Mouse (Mus musculus) thymus, adult 2 months (tissue): ENCODE measurements around the gene Il16. TPM values are rescaled to one million over a fixed set of nuclear protein-coding genes. Genes with fewer than 3 reads are reported as not detected.
A peak's percentile ranks its signal among the peaks of the same experiment; 100 is the strongest.

ENCODE experiments used
- DNase-seq: peaks from one replicate; pipeline ENCODE4 v3.0.0; 2021
- H3K27ac ChIP-seq: fragments of 200-500 bp; 2 replicates; pipeline ENCODE4 v1.5.1; 2012; ENCODE audit warnings: low read length, control low read depth; ENCODE audit not compliant: control insufficient read depth, insufficient read depth
- H3K27me3 ChIP-seq: fragments of 200-500 bp; 2 replicates; pipeline ENCODE4 v1.6.1; 2012; ENCODE audit warnings: mild to moderate bottlenecking, low read length, moderate library complexity, mixed read lengths; ENCODE audit not compliant: control insufficient read depth, insufficient read depth
- H3K36me3 ChIP-seq: fragments of 200-500 bp; 2 replicates; pipeline ENCODE4 v1.6.1; 2012; ENCODE audit warnings: mild to moderate bottlenecking, low read length, moderate library complexity; ENCODE audit not compliant: control insufficient read depth, insufficient read depth
- H3K4me1 ChIP-seq: fragments of 200-500 bp; replicated peaks from 2 replicates; pipeline ENCODE4 v1.6.1; 2012; ENCODE audit warnings: low read length; ENCODE audit not compliant: control insufficient read depth, insufficient read depth
- H3K4me3 ChIP-seq: fragments of 200-500 bp; 2 replicates; pipeline ENCODE4 v1.5.1; 2012; ENCODE audit warnings: mild to moderate bottlenecking, low read length, control low read depth, moderate library complexity; ENCODE audit not compliant: control insufficient read depth, insufficient read depth
- CTCF ChIP-seq: fragments of 200-500 bp; IDR thresholded peaks from 2 replicates; pipeline ENCODE4 v1.5.1; 2012; ENCODE audit warnings: mild to moderate bottlenecking, control low read depth, low read length, moderate library complexity, borderline replicate concordance; ENCODE audit not compliant: control insufficient read depth, poor library complexity, insufficient read depth; ENCODE audit errors: extremely low read depth
- POLR2A ChIP-seq: fragments of 200-500 bp; IDR thresholded peaks from 2 replicates; pipeline ENCODE4 v1.6.1; 2012; ENCODE audit warnings: mild to moderate bottlenecking, low read length, control low read depth, moderate library complexity; ENCODE audit not compliant: control insufficient read depth, poor library complexity, insufficient read depth; ENCODE audit errors: extremely low read depth
- WGBS: fragments of 180-500 bp; shearing (Covaris S2); methylation state at CpG from one replicate; pipeline ENCODE4 v1.1.7; 2018; 5-methylcytosine and 5-hydroxymethylcytosine counted together
- polyA plus RNA-seq: library from polyadenylated mRNA; depleted of rRNA; stranded (reverse); fragments of >200 nt; gene quantifications from 2 replicates; pipeline ENCODE4 v1.2.3, GENCODE M21; 2012

Il16 gene
- polyA plus RNA-seq, 1 experiment, result 162 TPM

- no peak for TF ChIP-seq POLR2A
- no peak for TF ChIP-seq CTCF
- Histone ChIP-seq H3K27me3 (no peaks in the 10 kb centered on the region), H3K36me3 (no peaks in the 10 kb centered on the region), H3K4me1 (no peaks in the 10 kb centered on the region), H3K27ac (no peak overlapping the region), H3K4me3 (no peak overlapping the region)
- no peak for DNase-seq
- 32% methylated on average over 6 of the region's 6 CpGs for WGBS
Observed at GRCm38 (mm10) chr7:83699066-83699745, 46.3 kb downstream of the Il16 start.

GRCm38 (mm10) chr7:83695449-83696212 lies 49.9 kb downstream of the Il16 start:
- Histone ChIP-seq H3K27me3 (no peaks in the 10 kb centered on the region), H3K4me1 (no peaks in the 10 kb centered on the region), H3K27ac (no peak overlapping the region), H3K4me3 (no peak overlapping the region), H3K36me3 (no peaks in the 10 kb centered on the region)
- 35% methylated on average over 6 of the region's 6 CpGs for WGBS
- TF ChIP-seq CTCF (no peak), POLR2A (no peak)
- DNase-seq, result peak; percentile 23

DNA sequence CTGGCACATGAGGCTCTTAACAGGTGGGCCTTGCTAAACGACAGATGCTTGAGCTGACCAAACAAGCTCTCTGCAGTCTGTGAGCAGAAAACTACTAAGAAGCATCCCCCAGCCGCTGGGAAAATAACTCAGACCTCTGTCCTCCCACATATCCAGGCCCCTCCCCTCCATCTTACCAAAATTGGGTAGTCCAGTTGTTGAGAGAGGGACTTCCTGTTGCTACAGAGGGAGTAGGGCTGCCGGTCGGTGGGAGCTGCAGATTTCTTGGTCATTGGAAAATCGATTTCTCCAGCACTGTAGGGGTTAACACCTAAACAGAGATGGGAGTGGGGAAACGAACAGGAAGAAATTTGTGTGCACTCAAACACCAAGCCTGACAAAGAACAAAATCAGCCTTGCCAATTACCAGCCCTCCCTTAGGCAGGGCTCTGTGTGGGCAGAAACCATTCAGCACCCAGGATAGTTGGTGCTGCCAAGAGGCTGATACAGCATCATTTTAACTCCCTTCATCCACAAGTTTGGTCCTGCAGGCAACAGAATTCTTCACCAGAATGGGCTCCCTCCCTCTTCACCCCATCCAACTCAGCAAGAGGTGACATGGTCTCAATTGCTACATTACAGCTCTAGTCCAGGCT lies 62.8 kb downstream of the Il16 start:
- TF ChIP-seq CTCF, result no peak
- TF ChIP-seq POLR2A, result no peak
- no peak overlapping the region for H3K4me3 ChIP-seq
- H3K4me1 ChIP-seq, result no peaks in the 10 kb centered on the region
- no peaks in the 10 kb centered on the region for H3K27me3 ChIP-seq
- no peaks in the 10 kb centered on the region for H3K36me3 ChIP-seq
- WGBS, result 46% methylated on average over 6 of the region's 6 CpGs
- no peak overlapping the region for H3K27ac ChIP-seq
- DNase-seq, result no peak

DNA sequence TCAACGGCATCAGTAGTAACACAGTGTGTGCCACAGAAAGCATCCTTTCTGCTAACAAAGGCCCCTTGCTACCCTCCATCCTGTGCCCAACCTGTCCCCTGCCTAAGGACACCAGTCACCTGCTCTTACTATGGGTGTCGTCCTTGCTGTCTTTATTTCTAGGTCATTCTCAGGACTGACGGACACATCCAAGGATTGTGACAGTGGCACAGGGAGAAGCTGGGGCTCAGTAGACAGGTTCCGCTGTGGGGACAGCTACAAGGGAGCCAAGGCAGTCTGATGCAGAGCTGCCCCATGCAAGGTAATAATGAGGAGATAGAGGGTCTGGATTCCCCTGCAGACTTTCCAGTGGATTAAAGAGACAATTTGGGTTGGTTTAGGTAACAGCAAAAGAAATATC lies 67.0 kb downstream of the Il16 start:
- Histone ChIP-seq H3K36me3 (no peaks in the 10 kb centered on the region), H3K4me1 (no peaks in the 10 kb centered on the region), H3K27me3 (no peaks in the 10 kb centered on the region), H3K27ac (no peak overlapping the region), H3K4me3 (no peak overlapping the region)
- 92% methylated on average over 4 of the region's 4 CpGs for WGBS
- no peak for DNase-seq
- TF ChIP-seq POLR2A, result no peak
- TF ChIP-seq CTCF, result no peak

GRCm38 (mm10) chr7:83677296-83677695 lies 68.2 kb downstream of the Il16 start:
- H3K27me3 ChIP-seq, result no peaks in the 10 kb centered on the region
- H3K36me3 ChIP-seq, result no peaks in the 10 kb centered on the region
- WGBS, result 51% methylated on average over 3 of the region's 3 CpGs
- H3K4me1 ChIP-seq, result no peaks in the 10 kb centered on the region
- no peak overlapping the region for H3K4me3 ChIP-seq
- TF ChIP-seq POLR2A (no peak), CTCF (no peak)
- H3K27ac ChIP-seq, result no peak overlapping the region
- DNase-seq, result no peak

DNA sequence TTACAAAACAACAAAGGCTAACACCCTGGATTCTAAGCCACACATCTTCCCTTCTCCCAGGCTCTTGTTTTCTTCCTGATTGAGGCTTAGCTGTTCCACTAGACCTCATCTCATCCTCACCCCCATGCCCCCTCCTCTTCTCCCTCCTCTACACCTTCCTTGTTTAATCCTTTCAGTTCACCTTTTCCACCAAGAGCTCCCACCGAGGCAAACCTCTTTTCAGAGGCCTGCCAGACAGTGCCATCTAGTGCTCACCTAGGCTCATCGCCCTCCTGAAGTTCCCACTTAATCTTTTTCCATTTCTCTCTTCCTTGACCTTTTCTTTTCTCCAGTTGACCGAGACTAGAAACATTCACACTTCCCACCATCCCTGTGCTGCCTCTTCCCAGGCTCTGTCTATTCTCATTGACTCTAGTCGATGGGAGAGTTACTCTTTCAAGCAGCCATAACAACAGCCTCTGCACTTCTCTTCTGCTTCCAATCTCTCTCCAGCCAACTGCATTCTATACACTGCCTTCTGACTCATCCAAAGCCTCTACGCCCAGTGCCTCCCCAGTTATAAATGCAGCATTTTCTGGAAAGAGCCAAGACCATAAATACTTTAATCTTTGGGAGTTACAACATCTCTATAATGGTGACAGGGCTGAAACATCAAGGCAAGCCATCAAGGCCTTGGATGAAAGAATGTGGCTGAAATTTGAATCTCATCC lies 69.8 kb downstream of the Il16 start:
- peak; percentile 47 for DNase-seq
- no peak for TF ChIP-seq POLR2A
- peak; percentile 32; the same call in 1 of the 2 replicates for TF ChIP-seq CTCF
- no peaks in the 10 kb centered on the region for H3K4me1 ChIP-seq
- H3K36me3 ChIP-seq, result no peaks in the 10 kb centered on the region
- H3K27ac ChIP-seq, result no peak overlapping the region
- WGBS, result 32% methylated on average over 5 of the region's 5 CpGs
- no peak overlapping the region for H3K4me3 ChIP-seq
- H3K27me3 ChIP-seq, result no peaks in the 10 kb centered on the region
